Mouse (Mus musculus): Measurements from ENCODE around the gene Atg4b.
A peak's percentile ranks its signal among the peaks of the same experiment; 100 is the strongest.
"Not testable (repeated sequence)": the region's sequence is repeated elsewhere in the genome, so short reads cannot be mapped to it uniquely, and the experiment has no call there.

The Atg4b gene

GRCm38 (mm10) chr1:93823796-93824495 lies 72.6 kb downstream of the Atg4b start:
- DNase-seq: no peak

GRCm38 (mm10) chr1:93824609-93825008 lies 73.3 kb downstream of the Atg4b start, which contains the start of gene D2hgdh:
Gene D2hgdh, plus strand, starts transcription at chr1:93824909.
- peak in 1 of 2 experiments; percentile 44 for DNase-seq

- peak; percentile 96 for DNase-seq
Measured at GRCm38 (mm10) chr1:93825105-93825674, 73.9 kb downstream of the Atg4b start.

- DNase-seq: peak; percentile 45 to 54
Measured at GRCm38 (mm10) chr1:93825771-93826539, 74.7 kb downstream of the Atg4b start.

GRCm38 (mm10) chr1:93826540-93826835 lies 75.2 kb downstream of the Atg4b start:
- no peak for DNase-seq

- DNase-seq: not testable (repeated sequence)
Measured at GRCm38 (mm10) chr1:93832754-93833360, 81.6 kb downstream of the Atg4b start.

- no peak for DNase-seq
Measured at GRCm38 (mm10) chr1:93834671-93835150, 83.4 kb downstream of the Atg4b start.

GRCm38 (mm10) chr1:93835211-93835610 lies 83.9 kb downstream of the Atg4b start:
- no peak for DNase-seq

GRCm38 (mm10) chr1:93835876-93836531 lies 84.7 kb downstream of the Atg4b start:
- no peak for DNase-seq

- DNase-seq: no peak
Measured at GRCm38 (mm10) chr1:93836532-93836913, 85.2 kb downstream of the Atg4b start.

GRCm38 (mm10) chr1:93837335-93837734 lies 86.0 kb downstream of the Atg4b start:
- DNase-seq: no peak

- not testable (repeated sequence) for DNase-seq
Measured at GRCm38 (mm10) chr1:93838569-93838968, 87.3 kb downstream of the Atg4b start.

Measured in cerebellum, postnatal 14 days (tissue).